Mouse (Mus musculus) heart, postnatal 0 days (tissue): Measurements from ENCODE around the gene Mid1.
"Not testable (repeated sequence)": the region's sequence is repeated elsewhere in the genome, so short reads cannot be mapped to it uniquely, and the experiment has no call there.

Source experiments
- CTCF ChIP-seq: IDR thresholded peaks from 2 replicates; pipeline ENCODE4 v1.5.1; 2016; ENCODE audit warnings: antibody characterized with exemption, control low read depth, low read depth
- EP300 ChIP-seq: IDR thresholded peaks from 2 replicates; pipeline ENCODE4 v1.6.1; 2016; ENCODE audit warnings: antibody characterized with exemption, low read depth

- TF ChIP-seq EP300, CTCF: not testable (repeated sequence)
These were observed 302.4 kb downstream of the Mid1 start for GRCm38 (mm10) chrX:169987368-169987837.
